Mouse (Mus musculus) cerebellum, adult 8-10 months (tissue): ENCODE results near the gene Dnah6.

Source experiments
- DNase-seq: peaks from one replicate; pipeline ENCODE4 v3.0.0; 2022

Gene Dnah6

DNA sequence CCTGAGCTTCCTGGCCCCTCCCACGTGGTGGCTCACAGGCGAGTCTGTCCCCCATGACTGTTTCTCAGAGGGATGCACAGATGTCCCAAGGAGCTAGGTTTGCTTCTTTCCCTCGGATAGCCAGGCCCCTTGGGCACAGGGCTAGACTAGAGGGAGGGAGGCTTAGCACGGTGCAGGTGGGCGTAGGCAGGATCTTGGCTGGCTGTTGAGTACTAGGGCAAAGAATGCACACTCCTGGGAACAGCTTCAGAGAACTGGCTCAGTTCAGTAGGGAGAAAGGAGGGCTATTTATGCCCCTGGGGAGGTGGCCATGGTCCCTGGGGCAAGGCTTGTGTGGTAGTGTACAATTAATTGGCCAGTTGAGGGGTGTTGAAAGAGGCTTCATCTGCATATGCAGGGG lies 88.7 kb downstream of the Dnah6 start:
- DNase-seq, result no peak

- DNase-seq, result no peak
Observed at GRCm38 (mm10) chr6:73127594-73127993, 93.9 kb downstream of the Dnah6 start.

- no peak for DNase-seq
Observed at GRCm38 (mm10) chr6:73120348-73120747, 101.1 kb downstream of the Dnah6 start.

DNA sequence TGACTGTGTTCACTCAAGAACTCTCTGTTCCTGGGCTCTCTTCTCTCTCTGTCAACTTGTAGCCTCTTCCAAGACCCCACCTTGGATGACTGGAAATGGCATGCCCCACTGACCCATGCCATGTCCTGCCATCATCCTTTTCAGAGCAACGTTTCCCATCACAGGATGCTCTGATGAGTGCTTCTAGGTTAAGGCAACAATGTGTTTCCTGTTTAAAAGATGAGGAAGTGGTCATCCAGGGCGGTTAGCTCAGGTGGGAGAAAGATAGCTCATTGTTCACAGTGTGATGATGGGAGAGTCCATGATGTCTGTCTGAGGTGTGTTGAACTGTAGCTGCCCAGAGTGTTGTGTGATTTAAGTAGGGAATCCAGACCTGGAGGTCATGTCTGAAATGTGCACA lies 107.6 kb downstream of the Dnah6 start:
- no peak for DNase-seq

DNA sequence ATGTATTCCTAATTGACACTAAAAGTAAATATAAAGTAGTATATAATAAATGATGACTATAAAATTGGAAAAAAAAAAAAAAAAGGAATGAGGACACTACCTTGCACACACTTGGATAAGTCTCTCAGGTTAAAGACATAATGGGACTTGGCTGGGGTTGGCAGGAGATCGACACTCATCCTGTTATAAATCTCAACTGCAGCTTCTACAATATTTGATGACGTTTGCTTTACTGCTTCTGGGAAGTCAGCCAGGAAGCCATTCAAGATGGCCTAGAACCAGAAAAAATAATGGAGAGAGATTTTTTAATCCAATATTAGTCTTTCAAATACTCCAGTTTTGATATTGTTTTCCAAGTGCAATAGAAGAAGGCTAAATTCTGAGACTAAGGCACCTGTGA lies 108.1 kb downstream of the Dnah6 start:
- no peak for DNase-seq

DNA sequence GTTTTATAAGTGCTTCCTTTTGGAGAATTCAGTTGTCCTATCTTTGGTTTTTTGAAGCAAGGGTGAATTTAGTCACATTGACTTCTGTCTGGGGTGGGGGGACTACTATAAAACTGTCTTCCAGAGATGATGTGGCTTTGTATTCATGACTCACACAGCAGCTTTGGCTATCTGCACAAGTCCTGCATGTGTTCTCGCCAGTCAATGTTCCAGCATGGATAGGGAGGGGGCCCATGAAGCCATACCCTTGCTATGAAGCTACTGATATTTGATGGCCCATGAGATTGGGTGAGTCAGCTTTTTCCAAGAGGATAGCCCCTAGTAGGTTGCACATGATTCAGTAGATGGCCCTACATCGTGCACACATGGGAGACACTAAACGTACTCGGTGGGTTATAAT lies 128.3 kb downstream of the Dnah6 start:
- DNase-seq, result no peak

DNA sequence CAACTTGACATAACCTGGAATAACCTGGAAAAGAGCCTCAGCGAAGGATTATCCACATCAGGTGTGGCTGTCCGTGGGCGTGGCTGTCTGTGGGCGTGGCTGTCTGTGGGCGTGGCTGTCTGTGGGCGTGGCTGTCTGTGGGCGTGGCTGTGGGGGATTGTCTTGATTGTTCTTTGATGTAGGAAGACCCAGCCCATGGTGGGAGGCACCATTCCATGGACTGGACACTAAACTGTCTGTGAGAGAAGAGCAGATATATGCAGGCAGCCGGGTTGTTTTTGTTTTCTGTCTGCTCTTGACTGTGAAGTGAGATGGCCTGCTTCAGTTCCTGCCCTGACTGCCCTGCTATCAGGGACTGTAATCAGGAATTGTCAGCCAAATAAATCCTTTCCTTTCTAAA lies 130.6 kb downstream of the Dnah6 start:
- DNase-seq, result no peak

DNA sequence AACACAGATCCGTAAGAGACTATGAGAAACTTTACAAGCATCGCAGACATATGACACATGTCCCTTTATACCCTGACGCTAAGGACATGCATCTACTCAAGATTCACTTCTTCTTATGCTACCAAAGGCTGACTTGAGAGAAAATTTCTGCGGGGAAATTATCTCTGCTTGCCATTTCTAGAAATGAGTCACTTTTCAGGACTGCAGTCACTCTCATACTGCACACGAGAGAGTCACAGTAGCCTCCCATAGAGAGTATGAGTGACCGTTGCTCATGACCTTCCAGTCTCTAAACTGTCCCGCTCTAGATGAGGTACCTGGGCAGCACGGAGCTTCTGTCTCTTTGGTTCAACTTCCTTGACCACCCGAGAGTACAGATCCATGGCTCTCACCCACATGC lies 138.9 kb downstream of the Dnah6 start:
- no peak for DNase-seq

- DNase-seq, result no peak
Observed at GRCm38 (mm10) chr6:73072093-73072786, 149.2 kb downstream of the Dnah6 start.

DNA sequence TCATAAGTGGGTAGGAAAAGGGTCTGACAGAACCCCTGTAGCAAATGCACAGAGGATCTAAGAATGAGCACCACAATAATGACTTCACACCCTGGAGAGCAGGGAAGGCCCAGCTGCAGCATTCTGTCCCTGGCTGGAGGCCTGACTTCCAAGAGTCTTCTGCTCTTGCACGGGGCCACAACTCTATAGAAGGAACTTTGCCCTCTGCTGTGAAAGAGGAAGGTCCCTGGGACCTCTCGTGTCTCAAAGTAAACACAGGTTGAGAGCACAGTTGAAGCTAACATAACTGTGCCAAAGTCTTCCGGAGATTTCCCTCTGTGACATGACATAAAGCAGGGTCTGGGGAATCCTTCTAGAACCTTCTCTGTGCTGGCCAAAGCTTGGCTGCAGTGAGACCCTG lies 150.2 kb downstream of the Dnah6 start:
- DNase-seq, result no peak

DNA sequence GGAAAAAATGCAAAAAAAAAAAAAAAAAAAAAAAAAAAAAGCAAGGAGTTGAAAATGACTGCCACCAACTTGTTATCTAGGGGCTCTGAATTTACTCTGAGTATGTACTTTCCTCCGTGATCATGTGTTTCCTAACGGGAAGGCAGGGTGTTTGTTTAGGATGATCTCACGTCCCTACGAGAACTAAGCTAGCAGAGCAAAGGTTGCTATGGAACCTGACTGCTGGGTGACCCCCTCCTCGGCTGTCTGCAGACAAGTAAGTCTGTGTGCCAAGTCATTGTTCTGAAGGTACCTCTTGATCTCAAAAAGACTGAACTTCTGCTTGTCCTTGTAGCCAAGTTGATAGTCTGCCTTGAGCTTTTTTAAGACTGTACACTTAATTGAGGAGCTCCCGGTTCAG lies 150.8 kb downstream of the Dnah6 start:
- no peak for DNase-seq

GRCm38 (mm10) chr6:73064551-73064950 lies 156.9 kb downstream of the Dnah6 start:
- no peak for DNase-seq

DNA sequence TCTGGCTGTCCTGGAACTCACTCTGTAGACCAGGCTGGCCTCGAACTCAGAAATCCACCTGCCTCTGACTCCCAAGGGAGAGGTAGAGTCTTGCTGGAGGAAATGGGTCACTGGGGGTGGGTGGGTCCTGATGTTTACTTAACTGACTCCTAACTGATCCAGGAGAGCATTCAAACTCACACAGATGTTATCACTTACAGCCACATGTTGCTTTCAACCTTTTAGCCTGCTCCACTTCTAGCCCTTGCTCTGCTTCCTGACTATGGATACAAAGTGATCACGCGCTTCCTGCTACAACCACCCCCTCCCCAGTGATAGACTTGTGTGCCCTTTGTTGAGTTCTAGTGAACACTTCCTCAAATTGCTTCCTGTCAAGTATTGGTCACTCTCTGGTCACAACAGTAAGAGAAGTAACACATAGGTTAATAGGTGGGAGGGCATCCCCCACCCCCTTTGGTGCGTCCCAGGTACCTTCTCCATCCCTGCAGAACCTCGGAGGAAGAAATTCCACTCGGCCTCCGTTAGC lies 161.8 kb downstream of the Dnah6 start:
- no peak for DNase-seq

- no peak for DNase-seq
Observed at GRCm38 (mm10) chr6:73059162-73059561, 162.3 kb downstream of the Dnah6 start.

DNA sequence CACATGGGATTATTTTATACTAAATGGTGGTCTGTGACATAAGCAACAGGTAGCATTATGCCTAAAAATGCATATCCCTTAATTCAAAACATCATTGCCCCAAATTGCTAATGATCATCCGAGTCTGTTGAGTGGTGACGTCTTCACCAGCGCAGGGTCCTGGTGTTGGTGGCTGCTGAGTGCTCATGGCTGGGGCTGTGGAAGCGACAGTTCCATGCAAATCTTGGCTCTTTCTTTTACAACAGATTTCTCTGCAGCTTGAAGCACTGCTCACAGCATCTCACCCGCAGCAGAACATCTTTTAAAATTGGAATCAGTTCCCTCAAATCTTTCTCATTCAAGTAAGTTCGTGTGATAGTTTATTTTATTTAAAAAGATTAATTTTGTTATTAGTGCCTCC lies 166.1 kb downstream of the Dnah6 start:
- no peak for DNase-seq

DNA sequence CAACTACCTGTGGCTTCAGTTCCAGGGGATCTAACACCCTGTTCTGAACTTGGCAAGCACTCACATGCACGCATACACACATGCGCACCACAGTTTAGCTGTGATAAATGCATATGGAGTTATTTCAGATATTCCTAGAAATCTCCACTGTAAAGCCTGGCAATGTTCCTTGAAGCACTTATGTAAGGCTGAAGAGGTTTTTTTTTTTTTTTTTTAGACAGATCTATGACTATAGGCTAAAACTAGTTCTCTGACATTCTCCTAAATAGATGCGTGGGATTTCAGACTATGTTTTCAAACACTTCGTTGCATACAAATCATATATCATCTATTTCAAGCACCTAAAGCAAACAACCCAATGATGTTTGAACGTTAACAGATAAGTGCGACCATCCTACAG lies 166.6 kb downstream of the Dnah6 start:
- DNase-seq, result no peak

DNA sequence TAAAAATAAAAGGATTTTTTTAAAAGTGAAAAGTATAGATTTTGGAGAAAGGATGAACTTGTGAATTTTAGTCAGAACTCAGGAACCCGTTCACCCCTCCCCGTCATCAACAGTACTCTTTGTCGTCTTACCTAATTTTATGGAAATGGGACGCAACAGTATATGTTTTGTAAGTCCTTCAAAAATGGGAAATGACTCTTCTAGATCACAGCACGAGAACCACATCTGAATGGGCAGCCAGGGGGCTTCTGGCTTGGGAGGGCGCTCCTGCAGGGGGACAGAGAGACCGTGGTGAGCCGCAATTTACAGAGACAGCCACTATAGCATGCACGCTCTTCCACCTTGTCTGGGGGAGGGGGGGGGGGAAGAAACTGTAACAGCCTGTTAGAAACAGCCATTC lies 167.9 kb downstream of the Dnah6 start:
- no peak for DNase-seq

DNA sequence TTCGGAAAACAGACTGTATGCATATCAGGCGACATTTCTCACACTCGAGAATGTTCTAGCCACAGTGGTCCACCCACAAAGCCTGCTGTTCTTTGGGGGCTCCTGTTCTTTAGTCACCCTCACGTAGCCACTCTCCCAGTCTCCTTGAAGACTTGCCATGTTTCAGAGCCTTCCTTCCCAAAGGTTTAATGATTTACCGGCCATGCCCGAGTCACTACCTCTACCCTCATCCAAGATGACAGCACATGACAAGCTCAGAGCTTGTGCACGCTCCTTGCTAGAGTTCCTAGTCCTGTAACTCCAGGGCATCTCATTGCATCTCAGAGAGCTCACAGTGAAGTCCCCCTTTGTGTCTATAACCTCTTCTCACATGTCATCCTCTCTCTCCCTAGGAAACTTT lies 174.2 kb downstream of the Dnah6 start:
- DNase-seq, result no peak

DNA sequence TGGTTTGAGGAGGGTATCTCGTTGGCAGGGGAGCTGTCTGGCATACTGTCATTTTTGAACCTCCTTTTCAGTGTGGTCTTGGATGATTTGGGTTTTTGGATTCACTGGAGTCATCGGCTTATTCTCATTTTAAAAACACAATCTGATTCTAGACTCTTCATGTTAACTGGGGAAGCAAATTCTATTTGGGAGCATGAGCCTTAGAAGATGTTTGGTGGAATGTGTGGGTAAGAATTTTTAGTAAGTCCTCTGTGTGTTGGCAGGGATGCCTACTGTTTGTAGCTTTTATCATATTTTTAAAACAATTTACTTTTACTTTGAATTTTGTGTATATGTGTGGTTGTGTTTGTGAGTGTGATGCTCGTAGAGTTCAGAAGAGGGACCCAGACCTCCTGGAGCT lies 175.5 kb downstream of the Dnah6 start:
- DNase-seq, result no peak

DNA sequence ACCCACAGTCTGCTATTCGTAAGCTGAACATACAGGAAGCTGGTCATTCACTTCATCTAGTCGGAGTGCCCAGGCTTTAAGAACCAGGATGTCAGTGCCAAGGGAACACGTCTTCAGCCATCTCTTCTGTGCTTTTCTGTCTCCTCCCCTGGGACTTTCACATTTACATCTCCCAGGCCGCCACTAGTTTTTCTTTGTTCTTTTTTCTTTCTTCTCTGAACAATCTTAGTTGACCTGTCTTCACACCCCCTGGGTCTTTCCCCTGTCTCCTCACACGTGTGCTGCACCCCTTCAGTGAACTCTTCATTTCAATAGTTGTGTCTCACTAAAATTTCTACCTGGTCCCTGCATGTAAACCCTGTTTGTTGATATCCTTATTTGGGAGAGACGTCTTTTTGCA lies 179.2 kb downstream of the Dnah6 start:
- no peak for DNase-seq

DNA sequence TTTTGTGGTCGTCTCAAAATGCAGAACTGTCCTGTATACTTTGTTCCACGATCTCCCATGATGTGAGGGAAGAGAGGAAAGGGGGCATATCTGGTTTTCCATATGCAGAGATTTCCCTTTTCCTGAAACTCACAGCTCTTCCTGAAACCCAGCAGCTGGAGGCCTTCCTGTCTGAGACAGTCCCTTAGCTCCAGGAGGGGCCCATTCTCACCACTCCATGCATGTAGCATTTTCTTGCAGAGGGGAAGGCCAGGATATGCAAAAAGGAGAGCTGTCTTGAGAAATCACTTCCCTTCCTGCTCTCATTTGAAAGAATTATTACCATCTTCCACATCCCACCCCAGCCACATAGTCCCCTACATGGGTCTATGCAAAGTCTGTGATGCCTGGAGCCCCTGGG lies 183.2 kb downstream of the Dnah6 start:
- no peak for DNase-seq

DNA sequence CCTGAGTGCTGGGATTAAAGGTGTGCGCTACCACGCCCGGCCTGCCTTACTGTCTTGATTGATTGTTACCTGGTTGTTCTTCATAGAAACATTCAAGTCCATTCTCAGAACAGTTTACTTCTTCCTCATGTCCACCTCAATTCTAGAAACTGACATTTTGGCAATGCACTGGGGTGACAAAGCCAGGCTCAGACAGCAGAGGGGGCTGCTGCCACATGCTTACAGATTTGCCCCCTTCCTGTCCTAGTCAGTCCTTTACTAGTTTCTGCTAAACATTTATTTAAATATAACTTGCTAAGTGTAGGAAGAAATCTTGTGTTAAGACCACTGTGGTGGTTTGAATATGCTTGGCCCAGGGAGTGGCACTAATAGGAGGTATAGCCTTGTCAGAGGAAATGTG lies 192.6 kb downstream of the Dnah6 start:
- DNase-seq, result no peak

- DNase-seq, result no peak
Observed at GRCm38 (mm10) chr6:73027881-73028280, 193.6 kb downstream of the Dnah6 start.

- no peak for DNase-seq
Observed at GRCm38 (mm10) chr6:73026898-73027297, 194.6 kb downstream of the Dnah6 start.

DNA sequence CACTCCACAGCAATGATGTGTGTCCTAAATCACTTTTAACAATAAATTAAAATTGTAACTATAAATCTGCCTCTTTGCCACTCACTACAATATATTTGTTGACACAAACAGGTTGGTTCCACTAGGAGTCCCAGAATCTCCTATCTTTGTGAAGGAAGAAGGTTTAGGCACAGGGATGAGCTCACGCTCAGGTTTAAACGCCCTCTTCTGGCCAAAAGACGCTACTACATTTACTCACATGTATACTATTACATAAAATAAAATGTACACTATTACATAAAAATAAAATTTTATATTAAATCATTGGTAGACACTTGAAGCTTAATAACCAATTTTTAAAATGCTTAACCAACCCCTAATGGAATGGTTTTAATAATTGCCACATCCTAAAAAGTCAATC lies 201.4 kb downstream of the Dnah6 start:
- DNase-seq, result peak; percentile 7
